Mouse (Mus musculus): ENCODE results near the gene Capzb.

DNA sequence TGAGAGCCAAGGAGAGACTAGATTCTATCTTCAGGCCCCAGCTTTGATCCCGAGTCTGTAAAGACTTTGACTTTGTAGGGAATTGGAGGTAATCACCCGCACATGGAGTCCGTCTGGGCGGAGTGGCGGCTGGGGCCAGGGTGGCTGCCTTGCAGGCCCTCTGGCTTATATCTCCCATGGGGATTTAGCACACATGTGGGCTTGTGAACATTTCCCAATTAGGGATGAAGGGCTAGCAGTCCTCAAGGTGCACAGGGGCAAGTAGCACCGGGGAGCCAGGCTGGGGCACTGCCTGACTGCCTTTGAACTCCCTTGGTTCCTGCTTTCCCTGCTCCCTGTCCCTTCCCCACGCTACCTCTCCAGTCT, 73.8 kb downstream of the Capzb start:
- TF ChIP-seq CTCF (IDR thresholded peaks at IDR 0.05; ENCODE audit: borderline replicate concordance, extremely low read depth, insufficient read depth, insufficient read length) (no peak), POLR2A (IDR thresholded peaks at IDR 0.05; ENCODE audit: borderline replicate concordance, extremely low read depth, insufficient read depth, insufficient read length, poor library complexity, severe bottlenecking) (no peak)

Data from brain, embryonic 14.5 days (tissue).